Mouse (Mus musculus): ENCODE measurements around the gene Gm973. TPM values are rescaled to one million over a fixed set of nuclear protein-coding genes. Genes with fewer than 3 reads are reported as not detected.
"Not testable (repeated sequence)": the region's sequence is repeated elsewhere in the genome, so short reads cannot be mapped to it uniquely, and the experiment has no call there.

The Gm973 gene
- polyA plus RNA-seq, 1 experiment from 2014 or later: 1.4 TPM

- Histone ChIP-seq H3K27ac (ENCODE audit: low read depth, low read length) (no peak overlapping the region; the same call in 1 of the 2 replicates), H3K9me3 (ENCODE audit: control insufficient read depth, low read length) (no peaks in the 10 kb centered on the region), H3K4me2 (replicated peaks; ENCODE audit: low read depth, low read length) (no peak overlapping the region), H3K4me3 (ENCODE audit: low read length) (no peak overlapping the region), H3K36me3 (ENCODE audit: control insufficient read depth, insufficient read depth, low read length) (no peaks in the 10 kb centered on the region), H3K27me3 (ENCODE audit: control insufficient read depth, insufficient read depth, low read length) (no peaks in the 10 kb centered on the region), H3K4me1 (ENCODE audit: control insufficient read depth, insufficient read depth, low read length) (0 out of 2 replicates have a peak, but pooled peaks cover 3% of the 10 kb centered on the region), H3K9ac (ENCODE audit: low read depth, low read length) (no peak overlapping the region)
- 0 out of 2 replicates have a peak, but pooled peaks have one; percentile 50 for ATAC-seq (ENCODE audit: low FRiP score, low TSS enrichment)
- 48% methylated on average over 10 of the region's 10 CpGs for WGBS
Measured at GRCm38 (mm10) chr1:59609896-59610295, 93.8 kb downstream of the Gm973 start.

DNA sequence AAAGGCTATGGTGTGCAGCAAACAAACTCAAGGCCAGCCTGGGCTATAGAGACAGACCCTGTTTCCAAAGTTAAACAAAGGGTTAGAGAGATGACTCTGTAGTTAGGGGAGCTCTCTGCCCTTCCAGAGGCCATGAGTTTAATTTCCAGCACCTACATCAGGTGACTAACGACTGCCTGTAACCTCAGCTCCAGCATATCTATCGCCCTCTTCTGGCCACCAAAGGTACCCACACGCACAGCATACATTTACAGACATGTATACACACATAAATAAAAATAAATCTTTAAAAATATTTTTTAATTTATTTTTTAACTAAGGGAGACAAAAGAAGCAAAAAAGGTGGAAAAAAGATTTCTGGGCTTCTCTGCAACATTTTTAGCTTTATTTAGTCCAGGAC, 94.9 kb downstream of the Gm973 start:
- Histone ChIP-seq H3K27me3 (ENCODE audit: control insufficient read depth, insufficient read depth, low read length) (no peaks in the 10 kb centered on the region), H3K4me1 (ENCODE audit: control insufficient read depth, insufficient read depth, low read length) (0 out of 2 replicates have a peak, but pooled peaks cover 3% of the 10 kb centered on the region), H3K4me2 (replicated peaks; ENCODE audit: low read depth, low read length) (no peak overlapping the region), H3K27ac (ENCODE audit: low read depth, low read length) (no peak overlapping the region), H3K9ac (ENCODE audit: low read depth, low read length) (no peak overlapping the region), H3K9me3 (ENCODE audit: control insufficient read depth, low read length) (no peaks in the 10 kb centered on the region), H3K4me3 (ENCODE audit: low read length) (no peak overlapping the region), H3K36me3 (ENCODE audit: control insufficient read depth, insufficient read depth, low read length) (no peaks in the 10 kb centered on the region)
- ATAC-seq (ENCODE audit: low FRiP score, low TSS enrichment): no peak
- 90% methylated on average over 3 of the region's 3 CpGs for WGBS

- Histone ChIP-seq H3K4me2 (replicated peaks; ENCODE audit: low read depth, low read length) (no peak overlapping the region), H3K9me3 (ENCODE audit: control insufficient read depth, low read length) (no peaks in the 10 kb centered on the region), H3K4me3 (ENCODE audit: low read length) (no peak overlapping the region), H3K36me3 (ENCODE audit: control insufficient read depth, insufficient read depth, low read length) (no peaks in the 10 kb centered on the region), H3K27ac (ENCODE audit: low read depth, low read length) (no peak overlapping the region), H3K27me3 (ENCODE audit: control insufficient read depth, insufficient read depth, low read length) (no peaks in the 10 kb centered on the region), H3K9ac (ENCODE audit: low read depth, low read length) (no peak overlapping the region), H3K4me1 (ENCODE audit: control insufficient read depth, insufficient read depth, low read length) (0 out of 2 replicates have a peak, but pooled peaks cover 3% of the 10 kb centered on the region)
- no peak for ATAC-seq (ENCODE audit: low FRiP score, low TSS enrichment)
- 49% methylated on average over 6 of the region's 6 CpGs for WGBS
Measured at GRCm38 (mm10) chr1:59613795-59614194, 97.7 kb downstream of the Gm973 start.

DNA sequence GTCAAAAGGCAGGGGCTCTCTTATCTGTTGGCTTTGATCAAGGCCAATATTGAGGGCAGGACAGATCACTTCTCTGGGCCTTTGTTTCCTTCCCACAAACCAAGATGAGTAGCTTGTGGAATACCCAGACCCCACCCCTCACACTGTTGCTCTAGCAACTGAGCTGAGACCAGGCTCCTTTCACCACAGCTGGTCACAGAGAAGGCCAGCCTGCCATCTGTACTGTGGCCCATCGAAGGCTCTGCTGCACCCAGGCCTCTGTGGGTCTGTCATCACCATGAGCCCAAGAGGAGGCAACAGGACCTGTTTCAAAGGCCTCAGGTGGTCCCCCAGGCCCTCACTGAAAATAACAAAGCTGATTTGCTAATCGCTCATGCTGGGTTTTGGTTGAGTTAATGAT, 99.0 kb downstream of the Gm973 start:
- no peak for ATAC-seq (ENCODE audit: low FRiP score, low TSS enrichment)
- Histone ChIP-seq H3K4me3 (ENCODE audit: low read length) (no peak overlapping the region), H3K36me3 (ENCODE audit: control insufficient read depth, insufficient read depth, low read length) (no peaks in the 10 kb centered on the region), H3K9ac (ENCODE audit: low read depth, low read length) (no peak overlapping the region), H3K4me2 (replicated peaks; ENCODE audit: low read depth, low read length) (no peak overlapping the region), H3K4me1 (ENCODE audit: control insufficient read depth, insufficient read depth, low read length) (no peaks in the 10 kb centered on the region), H3K27me3 (ENCODE audit: control insufficient read depth, insufficient read depth, low read length) (no peaks in the 10 kb centered on the region), H3K9me3 (ENCODE audit: control insufficient read depth, low read length) (no peaks in the 10 kb centered on the region), H3K27ac (ENCODE audit: low read depth, low read length) (no peak overlapping the region)
- 91% methylated on average over 2 of the region's 2 CpGs for WGBS

- Histone ChIP-seq H3K4me2 (replicated peaks; ENCODE audit: low read depth, low read length) (no peak overlapping the region), H3K27ac (ENCODE audit: low read depth, low read length) (no peak overlapping the region), H3K4me1 (ENCODE audit: control insufficient read depth, insufficient read depth, low read length) (no peaks in the 10 kb centered on the region), H3K36me3 (ENCODE audit: control insufficient read depth, insufficient read depth, low read length) (no peaks in the 10 kb centered on the region), H3K9ac (ENCODE audit: low read depth, low read length) (no peak overlapping the region), H3K27me3 (ENCODE audit: control insufficient read depth, insufficient read depth, low read length) (no peaks in the 10 kb centered on the region), H3K9me3 (ENCODE audit: control insufficient read depth, low read length) (no peaks in the 10 kb centered on the region), H3K4me3 (ENCODE audit: low read length) (no peak overlapping the region)
- ATAC-seq (ENCODE audit: low FRiP score, low TSS enrichment): no peak
- 91% methylated on average over 10 of the region's 10 CpGs for WGBS
Measured at GRCm38 (mm10) chr1:59619201-59619600, 103.1 kb downstream of the Gm973 start.

DNA sequence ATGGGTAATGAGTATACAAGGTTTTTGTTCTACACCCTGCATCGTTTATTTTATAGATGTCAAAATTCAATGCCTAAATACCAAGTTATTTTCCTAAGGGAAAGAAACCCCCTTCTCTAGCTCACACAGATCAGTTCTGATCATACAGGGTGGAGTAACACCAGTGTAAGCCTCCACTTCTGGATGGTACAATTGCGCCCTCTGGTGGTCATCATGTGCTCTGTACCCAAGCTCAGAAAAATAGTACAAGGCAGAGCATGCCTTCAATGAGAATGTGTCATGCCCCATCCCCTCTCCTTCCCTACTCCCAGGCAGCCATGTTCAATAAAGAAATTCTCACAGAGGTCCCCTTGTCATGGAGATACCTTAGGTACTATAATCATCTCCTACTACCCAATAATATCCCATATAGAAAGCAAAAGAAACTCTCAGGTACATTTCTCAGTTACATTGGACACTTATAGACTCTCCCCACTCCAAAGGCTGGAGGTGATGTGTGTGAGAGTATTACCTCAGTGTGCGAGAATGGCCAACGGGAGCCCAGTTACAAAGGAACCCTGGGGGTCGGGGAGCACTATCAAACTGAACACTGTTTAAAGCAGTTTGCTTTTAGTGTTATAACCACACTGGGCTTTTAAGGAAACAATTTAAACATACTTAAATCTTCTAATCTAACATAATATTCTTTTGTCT, 107.4 kb downstream of the Gm973 start:
- 27% methylated on average over 5 of the region's 5 CpGs for WGBS
- ATAC-seq (ENCODE audit: low FRiP score, low TSS enrichment): peak; percentile 92

DNA sequence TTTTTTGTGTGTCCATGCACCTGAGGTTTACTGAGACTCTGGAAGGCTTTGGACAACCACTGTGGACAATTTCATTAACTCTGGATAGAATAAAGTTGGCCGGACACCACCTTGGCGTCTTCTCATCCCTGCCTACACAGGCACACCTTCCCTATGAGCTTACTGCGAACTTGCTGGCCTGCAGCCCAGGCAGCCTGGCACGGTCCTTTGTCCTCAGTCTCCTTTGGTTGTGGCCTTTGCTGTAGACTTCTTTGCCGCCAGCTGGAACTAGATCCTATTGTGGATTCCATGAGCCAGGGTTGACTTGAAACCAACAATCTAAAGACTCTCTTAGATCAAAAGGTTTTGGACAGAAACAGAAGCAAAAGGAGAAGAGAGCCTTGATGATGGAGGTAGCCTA, 109.3 kb downstream of the Gm973 start:
- ATAC-seq (ENCODE audit: low FRiP score, low TSS enrichment): no peak
- Histone ChIP-seq H3K4me1 (ENCODE audit: control insufficient read depth, insufficient read depth, low read length) (no peaks in the 10 kb centered on the region), H3K4me3 (ENCODE audit: low read length) (no peak overlapping the region), H3K36me3 (ENCODE audit: control insufficient read depth, insufficient read depth, low read length) (no peaks in the 10 kb centered on the region), H3K27me3 (ENCODE audit: control insufficient read depth, insufficient read depth, low read length) (no peaks in the 10 kb centered on the region), H3K27ac (ENCODE audit: low read depth, low read length) (no peak overlapping the region), H3K9me3 (ENCODE audit: control insufficient read depth, low read length) (no peaks in the 10 kb centered on the region), H3K4me2 (replicated peaks; ENCODE audit: low read depth, low read length) (no peak overlapping the region), H3K9ac (ENCODE audit: low read depth, low read length) (no peak overlapping the region)
- 87% methylated on average over 5 of the region's 5 CpGs for WGBS

More for the DNA sequence above, 107.4 kb downstream of the Gm973 start:
- no peaks in the 10 kb centered on the region for H3K27me3 ChIP-seq (ENCODE audit: control insufficient read depth, insufficient read depth, low read length)
- H3K36me3 ChIP-seq (ENCODE audit: control insufficient read depth, insufficient read depth, low read length): no peaks in the 10 kb centered on the region
- no peak overlapping the region for H3K4me3 ChIP-seq (ENCODE audit: low read length)
- H3K4me1 ChIP-seq (ENCODE audit: control insufficient read depth, insufficient read depth, low read length): no peaks in the 10 kb centered on the region
- H3K27ac ChIP-seq (ENCODE audit: low read depth, low read length): no peak overlapping the region
- no peaks in the 10 kb centered on the region for H3K9me3 ChIP-seq (ENCODE audit: control insufficient read depth, low read length)
- no peak overlapping the region for H3K9ac ChIP-seq (ENCODE audit: low read depth, low read length)
- no peak overlapping the region for H3K4me2 ChIP-seq (replicated peaks; ENCODE audit: low read depth, low read length)

- 40% methylated on average over 6 of the region's 6 CpGs for WGBS
- no peak overlapping the region for H3K4me3 ChIP-seq (ENCODE audit: low read length)
- no peak for ATAC-seq (ENCODE audit: low FRiP score, low TSS enrichment)
Measured at GRCm38 (mm10) chr1:59629194-59629593, 113.1 kb downstream of the Gm973 start.

DNA sequence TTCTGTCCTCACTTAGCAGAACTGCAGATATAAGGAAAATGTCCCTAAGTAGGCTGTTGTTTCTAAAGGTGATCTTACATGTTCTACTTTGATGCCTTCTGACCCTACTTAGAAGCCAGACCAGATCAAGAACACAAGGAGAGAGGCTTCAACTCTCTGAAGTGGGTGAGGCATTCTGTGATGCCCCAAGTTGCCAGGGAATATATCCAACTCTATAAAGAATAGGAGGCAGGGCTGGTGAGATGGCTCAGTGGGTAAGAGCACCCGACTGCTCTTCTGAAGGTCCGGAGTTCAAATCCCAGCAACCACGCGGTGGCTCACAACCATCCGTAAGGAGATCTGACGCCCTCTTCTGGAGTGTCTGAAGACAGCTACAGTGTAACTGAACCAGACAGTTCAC, 114.3 kb downstream of the Gm973 start:
- not testable (repeated sequence) for H3K27ac ChIP-seq (ENCODE audit: low read depth, low read length); H3K27me3 ChIP-seq (ENCODE audit: control insufficient read depth, insufficient read depth, low read length); H3K4me1 ChIP-seq (ENCODE audit: control insufficient read depth, insufficient read depth, low read length); H3K9ac ChIP-seq (ENCODE audit: low read depth, low read length); H3K4me3 ChIP-seq (ENCODE audit: low read length); H3K9me3 ChIP-seq (ENCODE audit: control insufficient read depth, low read length); H3K36me3 ChIP-seq (ENCODE audit: control insufficient read depth, insufficient read depth, low read length); H3K4me2 ChIP-seq (replicated peaks; ENCODE audit: low read depth, low read length); ATAC-seq (ENCODE audit: low FRiP score, low TSS enrichment)
- WGBS: 92% methylated on average over 6 of the region's 6 CpGs

More at GRCm38 (mm10) chr1:59629194-59629593, 113.1 kb downstream of the Gm973 start:
- Histone ChIP-seq H3K9ac (ENCODE audit: low read depth, low read length) (no peak overlapping the region), H3K36me3 (ENCODE audit: control insufficient read depth, insufficient read depth, low read length) (no peaks in the 10 kb centered on the region), H3K9me3 (ENCODE audit: control insufficient read depth, low read length) (no peaks in the 10 kb centered on the region), H3K27me3 (ENCODE audit: control insufficient read depth, insufficient read depth, low read length) (no peaks in the 10 kb centered on the region), H3K4me1 (ENCODE audit: control insufficient read depth, insufficient read depth, low read length) (no peaks in the 10 kb centered on the region), H3K27ac (ENCODE audit: low read depth, low read length) (no peak overlapping the region), H3K4me2 (replicated peaks; ENCODE audit: low read depth, low read length) (no peak overlapping the region)
